Mouse (Mus musculus) embryonic fibroblast, embryonic 13.5 days (primary cell): ENCODE measurements around the gene Fcmr.

Source experiments
- CTCF ChIP-seq: IDR thresholded peaks from 2 replicates; pipeline ENCODE4 v1.5.1; 2011; ENCODE audit warnings: mild to moderate bottlenecking, control low read depth, low read length, moderate library complexity, borderline replicate concordance; ENCODE audit not compliant: insufficient read depth
- POLR2A ChIP-seq: IDR thresholded peaks from 2 replicates; pipeline ENCODE4 v1.6.1; 2011; ENCODE audit warnings: low read depth, mild to moderate bottlenecking, control low read depth, low read length, moderate library complexity

DNA sequence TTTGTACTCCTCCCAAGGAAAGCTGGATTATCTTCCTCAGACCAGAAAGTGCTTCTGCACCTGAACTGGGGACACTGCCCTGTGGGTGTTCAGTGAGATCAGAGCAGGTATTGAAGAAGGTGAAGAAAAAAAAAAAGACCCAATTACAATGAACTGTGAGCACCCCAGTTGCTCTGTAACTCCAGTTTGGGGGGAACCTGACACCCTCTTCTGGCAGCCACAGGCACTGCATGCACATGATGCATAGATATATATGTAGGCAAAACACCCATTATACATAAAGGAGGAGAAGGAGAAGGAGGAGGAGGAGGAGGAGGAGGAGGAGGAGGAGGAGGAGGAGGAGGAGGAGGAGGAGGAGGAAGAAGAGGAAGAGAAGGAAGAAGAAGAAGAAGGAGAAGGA lies 61.0 kb downstream of the Fcmr start:
- TF ChIP-seq POLR2A (no peak), CTCF (no peak)
